Mouse (Mus musculus): ENCODE measurements around the gene Hist1h1a. TPM values are rescaled to one million over a fixed set of nuclear protein-coding genes. Genes with fewer than 3 reads are reported as not detected.

Gene Hist1h1a
- total and polyA plus RNA-seq, 3 experiments: 2.4 to 1,163 (median 30.9) TPM

DNA sequence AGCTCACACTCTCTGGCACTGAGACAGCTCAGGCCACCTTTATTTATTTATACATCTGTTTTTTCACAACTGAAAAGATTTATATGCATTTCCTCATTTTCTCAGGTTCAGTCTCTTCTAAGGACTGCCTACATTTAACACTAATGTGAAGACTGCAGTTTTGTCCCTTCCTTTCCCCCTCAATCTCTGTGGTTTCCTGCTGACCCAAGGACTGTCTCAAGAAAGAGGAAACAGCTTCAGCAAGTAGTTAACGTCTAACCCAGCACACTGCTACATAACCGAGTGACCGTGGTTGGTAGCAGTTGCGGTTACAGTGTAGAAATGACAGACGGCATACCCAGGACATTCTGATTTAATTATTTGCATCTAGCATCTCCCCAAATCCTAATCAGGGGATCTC, 35.9 kb downstream of the Hist1h1a start:
- Histone ChIP-seq H3K4me1 (ENCODE audit: control insufficient read depth in 1 of 2, insufficient read depth in 2 of 2) (peaks cover 5 to 15% of the 10 kb centered on the region in 2 experiments; a peak in 3 of 4 replicates), H3K9me3 (replicated peaks; ENCODE audit: low read length) (no peaks in the 10 kb centered on the region), H3K4me2 (ENCODE audit: insufficient read depth, low read depth, poor library complexity, severe bottlenecking) (no peak overlapping the region; the same call in 1 of the 2 replicates), H3K9ac (ENCODE audit: insufficient read depth, low read depth) (no peak overlapping the region), H3K36me3 (replicated peaks in 1 of 2; ENCODE audit: control insufficient read depth in 1 of 2, insufficient read depth in 1 of 2, low read length in 1 of 2) (no peaks in the 10 kb centered on the region), H3K79me2 (replicated peaks; ENCODE audit: control insufficient read depth, extremely low read depth, insufficient read depth, poor library complexity, severe bottlenecking) (no peaks in the 10 kb centered on the region), H3K4me3 (replicated peaks in 1 of 3; ENCODE audit: low read depth in 2 of 3, low read length in 2 of 3, poor library complexity in 1 of 3) (no peak overlapping the region), H3K27me3 (replicated peaks) (no peaks in the 10 kb centered on the region), H3K27ac (ENCODE audit: insufficient read depth, low read depth) (no peak overlapping the region)
- dilution Hi-C loops (cut with MboI; ENCODE audit: extremely low pct_ligation_motif_present, extremely low pct_unique_long_range_greater_than_20kb, low sequenced_read_pairs): no loop called here
- TF ChIP-seq USF2 (conservative IDR thresholded peaks at IDR 0.05; ENCODE audit: low read depth, low read length) (no peak), ZC3H11A (IDR thresholded peaks at IDR 0.05; ENCODE audit: low read depth, low read length) (no peak), RAD21 (IDR thresholded peaks at IDR 0.05; ENCODE audit: low read depth, low read length) (no peak), NELFE (IDR thresholded peaks at IDR 0.05; ENCODE audit: low read depth, low read length) (no peak), TBP (conservative IDR thresholded peaks at IDR 0.05; ENCODE audit: low read depth, low read length) (no peak), CHD2 (IDR thresholded peaks at IDR 0.05; ENCODE audit: low read length) (no peak), ZKSCAN1 (IDR thresholded peaks at IDR 0.05; ENCODE audit: borderline replicate concordance, low read depth, low read length) (no peak), NRF1 (IDR thresholded peaks at IDR 0.05; ENCODE audit: low read depth, low read length) (no peak), IRF4 (IDR thresholded peaks at IDR 0.05; ENCODE audit: low read depth, low read length) (no peak), POLR2A (IDR thresholded peaks at IDR 0.05; ENCODE audit: low read depth, low read length) (no peak), JUN (IDR thresholded peaks at IDR 0.05; ENCODE audit: insufficient read depth, low read depth, low read length) (no peak)
- peak; percentile 35 for DNase-seq (ENCODE audit: extremely low read depth)
- in situ Hi-C loops (cut with MboI; ENCODE audit: low pct_ligation_motif_present, low pct_unique_long_range_greater_than_20kb, low sequenced_read_pairs): no loop called here

- Histone ChIP-seq H3K79me2 (replicated peaks; ENCODE audit: control insufficient read depth, extremely low read depth, insufficient read depth, poor library complexity, severe bottlenecking) (no peaks in the 10 kb centered on the region), H3K27me3 (replicated peaks) (no peaks in the 10 kb centered on the region), H3K4me2 (ENCODE audit: insufficient read depth, low read depth, poor library complexity, severe bottlenecking) (no peak overlapping the region), H3K4me1 (ENCODE audit: control insufficient read depth in 1 of 2, insufficient read depth in 2 of 2) (peaks cover 7 to 8% of the 10 kb centered on the region in 2 experiments), H3K9ac (ENCODE audit: insufficient read depth, low read depth) (no peak overlapping the region), H3K27ac (ENCODE audit: insufficient read depth, low read depth) (no peak overlapping the region), H3K9me3 (replicated peaks; ENCODE audit: low read length) (no peaks in the 10 kb centered on the region), H3K4me3 (replicated peaks in 1 of 3; ENCODE audit: low read depth in 2 of 3, low read length in 2 of 3, poor library complexity in 1 of 3) (no peak overlapping the region), H3K36me3 (replicated peaks in 1 of 2; ENCODE audit: control insufficient read depth in 1 of 2, insufficient read depth in 1 of 2, low read length in 1 of 2) (no peaks in the 10 kb centered on the region)
- TF ChIP-seq PAX5 (IDR thresholded peaks at IDR 0.05; ENCODE audit: low read length) (no peak), MXI1 (IDR thresholded peaks at IDR 0.05; ENCODE audit: low read depth, low read length) (no peak), USF2 (conservative IDR thresholded peaks at IDR 0.05; ENCODE audit: low read depth, low read length) (no peak), IRF4 (IDR thresholded peaks at IDR 0.05; ENCODE audit: low read depth, low read length) (no peak), RAD21 (IDR thresholded peaks at IDR 0.05; ENCODE audit: low read depth, low read length) (no peak), SMC3 (IDR thresholded peaks at IDR 0.05; ENCODE audit: low read depth, low read length) (no peak), TBP (conservative IDR thresholded peaks at IDR 0.05; ENCODE audit: low read depth, low read length) (no peak), CHD2 (IDR thresholded peaks at IDR 0.05; ENCODE audit: low read length) (no peak), POLR2AphosphoS2 (IDR thresholded peaks at IDR 0.05; ENCODE audit: low read depth, low read length) (no peak), NELFE (IDR thresholded peaks at IDR 0.05; ENCODE audit: low read depth, low read length) (no peak), TCF12 (IDR thresholded peaks at IDR 0.05; ENCODE audit: low read depth, low read length) (no peak), MEF2A (IDR thresholded peaks at IDR 0.05; ENCODE audit: borderline replicate concordance, low read depth, low read length) (no peak), MAZ (IDR thresholded peaks at IDR 0.05; ENCODE audit: low read depth, low read length) (no peak), ZC3H11A (IDR thresholded peaks at IDR 0.05; ENCODE audit: low read depth, low read length) (no peak)
- dilution Hi-C loops (cut with MboI; ENCODE audit: extremely low pct_ligation_motif_present, extremely low pct_unique_long_range_greater_than_20kb, low sequenced_read_pairs): no loop called here
- in situ Hi-C loops (cut with MboI; ENCODE audit: low pct_ligation_motif_present, low pct_unique_long_range_greater_than_20kb, low sequenced_read_pairs): no loop called here
- no peak for DNase-seq (ENCODE audit: extremely low read depth)
Observed at GRCm38 (mm10) chr13:23804532-23804931, 41.1 kb downstream of the Hist1h1a start.

Data from CH12.LX (cell line).